Mouse (Mus musculus): ENCODE data around the gene Dlx5. TPM values are rescaled to one million over a fixed set of nuclear protein-coding genes. Genes with fewer than 3 reads are reported as not detected.

Gene Dlx5
- polyA plus RNA-seq, 1 experiment from 2014 or later = 0.72 TPM

- no peak for ATAC-seq (ENCODE audit: low FRiP score, low read depth)
- WGBS = under 1% methylated on average over 19 of the region's 19 CpGs
- H3K4me2 ChIP-seq (replicated peaks) = no peak overlapping the region
These were observed 8.3 kb downstream of the Dlx5 start for GRCm38 (mm10) chr6:6873476-6874072.

GRCm38 (mm10) chr6:6872873-6873272, 9.0 kb downstream of the Dlx5 start:
- H3K4me1 ChIP-seq = no peaks in the 10 kb centered on the region; the same call in 1 of the 2 replicates
- H3K9ac ChIP-seq = no peak overlapping the region
- ATAC-seq (ENCODE audit: low FRiP score, low read depth) = no peak
- no peak overlapping the region for H3K27ac ChIP-seq
- WGBS = 0% methylated on average over 5 of the region's 5 CpGs
- H3K4me3 ChIP-seq = no peak overlapping the region
- H3K36me3 ChIP-seq = no peaks in the 10 kb centered on the region
- no peak overlapping the region for H3K4me2 ChIP-seq (replicated peaks)
- peaks cover 97% of the 10 kb centered on the region for H3K27me3 ChIP-seq (replicated peaks)
- H3K9me3 ChIP-seq = no peaks in the 10 kb centered on the region

More at GRCm38 (mm10) chr6:6873476-6874072, 8.3 kb downstream of the Dlx5 start:
- Histone ChIP-seq H3K9me3 (no peaks in the 10 kb centered on the region), H3K4me3 (no peak overlapping the region), H3K27me3 (replicated peaks) (peaks cover 97% of the 10 kb centered on the region), H3K9ac (no peak overlapping the region), H3K27ac (no peak overlapping the region), H3K4me1 (peaks cover under 1% of the 10 kb centered on the region), H3K36me3 (no peaks in the 10 kb centered on the region)

- H3K27me3 ChIP-seq (replicated peaks) = peaks cover 96% of the 10 kb centered on the region
- H3K9me3 ChIP-seq = no peaks in the 10 kb centered on the region
- 2% methylated on average over 5 of the region's 5 CpGs for WGBS
- no peak overlapping the region for H3K4me3 ChIP-seq
- ATAC-seq (ENCODE audit: low FRiP score, low read depth) = no peak
- H3K4me1 ChIP-seq = no peaks in the 10 kb centered on the region; the same call in 1 of the 2 replicates
- H3K27ac ChIP-seq = no peak overlapping the region
- H3K4me2 ChIP-seq (replicated peaks) = no peak overlapping the region
- no peak overlapping the region for H3K9ac ChIP-seq
- no peaks in the 10 kb centered on the region for H3K36me3 ChIP-seq
These were observed 10.2 kb downstream of the Dlx5 start for GRCm38 (mm10) chr6:6871692-6872091.

GRCm38 (mm10) chr6:6870876-6871420, 10.9 kb downstream of the Dlx5 start:
- ATAC-seq (ENCODE audit: low FRiP score, low read depth) = no peak
- Histone ChIP-seq H3K9ac (no peak overlapping the region), H3K27ac (no peak overlapping the region), H3K36me3 (no peaks in the 10 kb centered on the region), H3K9me3 (no peaks in the 10 kb centered on the region), H3K4me1 (no peaks in the 10 kb centered on the region; the same call in 1 of the 2 replicates), H3K4me2 (replicated peaks) (no peak overlapping the region), H3K27me3 (replicated peaks) (peaks cover 96% of the 10 kb centered on the region), H3K4me3 (no peak overlapping the region)
- WGBS = 1% methylated on average over 7 of the region's 7 CpGs

GRCm38 (mm10) chr6:6869961-6870800, 11.7 kb downstream of the Dlx5 start:
- no peak overlapping the region for H3K4me3 ChIP-seq
- H3K9me3 ChIP-seq = no peaks in the 10 kb centered on the region
- no peak overlapping the region for H3K4me2 ChIP-seq (replicated peaks)
- peaks cover 96% of the 10 kb centered on the region for H3K27me3 ChIP-seq (replicated peaks)
- H3K4me1 ChIP-seq = no peaks in the 10 kb centered on the region; the same call in 1 of the 2 replicates
- ATAC-seq (ENCODE audit: low FRiP score, low read depth) = no peak
- H3K27ac ChIP-seq = no peak overlapping the region
- H3K9ac ChIP-seq = no peak overlapping the region
- WGBS = 2% methylated on average over 11 of the region's 11 CpGs
- no peaks in the 10 kb centered on the region for H3K36me3 ChIP-seq

- Histone ChIP-seq H3K4me3 (no peak overlapping the region), H3K4me2 (replicated peaks) (no peak overlapping the region), H3K27ac (no peak overlapping the region), H3K36me3 (no peaks in the 10 kb centered on the region), H3K4me1 (peaks cover under 1% of the 10 kb centered on the region), H3K9me3 (no peaks in the 10 kb centered on the region), H3K27me3 (replicated peaks) (peaks cover 96% of the 10 kb centered on the region), H3K9ac (no peak overlapping the region)
- WGBS = 2% methylated on average over 13 of the region's 13 CpGs
- ATAC-seq (ENCODE audit: low FRiP score, low read depth) = no peak
These were observed 12.7 kb downstream of the Dlx5 start for GRCm38 (mm10) chr6:6869041-6869685.

GRCm38 (mm10) chr6:6867031-6867430, 14.9 kb downstream of the Dlx5 start:
- no peak overlapping the region for H3K4me3 ChIP-seq
- no peaks in the 10 kb centered on the region for H3K36me3 ChIP-seq
- peaks cover 19% of the 10 kb centered on the region for H3K4me1 ChIP-seq
- no peak overlapping the region for H3K4me2 ChIP-seq (replicated peaks)
- no peaks in the 10 kb centered on the region for H3K9me3 ChIP-seq
- H3K27me3 ChIP-seq (replicated peaks) = peaks cover 95% of the 10 kb centered on the region
- no peak for ATAC-seq (ENCODE audit: low FRiP score, low read depth)
- H3K27ac ChIP-seq = no peak overlapping the region
- WGBS = 3% methylated on average over 9 of the region's 9 CpGs
- no peak overlapping the region for H3K9ac ChIP-seq

- Histone ChIP-seq H3K27ac (no peak overlapping the region), H3K9ac (no peak overlapping the region)
These were observed 17.1 kb downstream of the Dlx5 start for GRCm38 (mm10) chr6:6864441-6865440.

GRCm38 (mm10) chr6:6863955-6864354, 17.9 kb downstream of the Dlx5 start:
- Histone ChIP-seq H3K9me3 (no peaks in the 10 kb centered on the region), H3K9ac (no peak overlapping the region), H3K4me1 (peaks cover 27% of the 10 kb centered on the region), H3K27ac (no peak overlapping the region), H3K36me3 (no peaks in the 10 kb centered on the region), H3K4me3 (peak overlapping the region; percentile 36), H3K4me2 (replicated peaks) (peak overlapping the region; percentile 82), H3K27me3 (replicated peaks) (peaks cover 93% of the 10 kb centered on the region)
- peak; percentile 48; the same call in 1 of the 2 replicates for ATAC-seq (ENCODE audit: low FRiP score, low read depth)
- 1% methylated on average over 21 of the region's 21 CpGs for WGBS

More at GRCm38 (mm10) chr6:6864441-6865440, 17.1 kb downstream of the Dlx5 start:
- Histone ChIP-seq H3K4me3 (no peak overlapping the region), H3K4me1 (peaks cover 27% of the 10 kb centered on the region), H3K4me2 (replicated peaks) (no peak overlapping the region), H3K36me3 (no peaks in the 10 kb centered on the region), H3K27me3 (replicated peaks) (peaks cover 91% of the 10 kb centered on the region), H3K9me3 (no peaks in the 10 kb centered on the region)
- under 1% methylated on average over 36 of the region's 36 CpGs for WGBS
- ATAC-seq (ENCODE audit: low FRiP score, low read depth) = no peak

- peak; percentile 67 for ATAC-seq (ENCODE audit: low FRiP score, low read depth)
- Histone ChIP-seq H3K4me2 (replicated peaks) (peak within 1 kb of the TSS; percentile 82), H3K9ac (no peak within 1 kb of the TSS), H3K4me3 (peak within 1 kb of the TSS; percentile 36), H3K27ac (no peak within 1 kb of the TSS), H3K36me3 (no peaks in the 10 kb centered on the region), H3K27me3 (replicated peaks) (peaks cover 93% of the 10 kb centered on the region), H3K9me3 (no peaks in the 10 kb centered on the region), H3K4me1 (peaks cover 27% of the 10 kb centered on the region)
- WGBS = under 1% methylated on average over 47 of the region's 52 CpGs
These were observed 18.6 kb downstream of the Dlx5 start, which contains the start of gene Dlx6 for GRCm38 (mm10) chr6:6863160-6863870. Gene Dlx6 (plus strand): TSS chr6:6863334.
